Comparison of ENCODE assay signal across 14 mouse cellular contexts in the genomic region with DNA sequence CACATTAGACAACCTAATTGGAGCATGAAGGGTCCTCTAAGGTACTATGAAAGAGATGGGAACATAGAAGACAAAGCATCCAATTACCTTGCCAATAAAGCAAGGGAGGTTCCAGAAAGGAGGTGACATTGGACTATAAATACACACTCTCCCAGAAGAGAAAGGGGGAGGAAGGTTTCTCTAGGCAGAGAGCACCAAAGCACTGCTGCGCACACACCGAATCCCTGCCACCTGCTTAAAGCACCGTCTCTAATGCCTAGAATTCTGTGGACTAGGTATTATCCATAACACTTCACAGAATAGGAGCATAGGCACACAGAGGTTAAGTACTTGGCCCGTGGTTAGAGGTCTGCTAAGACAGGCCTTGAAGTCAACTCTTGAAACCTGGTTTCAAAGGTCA.
DNase-seq lines count a peak whose midpoint lies in the region; ATAC-seq and TF ChIP-seq lines count a peak whose summit lies in the region.
"Had no signal": no experiment of that assay in that cellular context is flagged by ENCODE, and none has a peak within 500 bp of the region (broad histone marks: within the 10 kb centered on the region; RNA-seq: fewer than 3 reads in every experiment).

No protein-coding gene starts in this region.

- no peak for DNase-seq in forebrain, embryonic 10.5 days (ENCODE audit: extremely low spot score, low spot score)
- DNase-seq in forebrain, postnatal 0 days, result no peak
- DNase-seq in kidney, adult 2 months, result no peak
- DNase-seq in kidney, adult 8-10 months, result no peak
- DNase-seq in MEL (ENCODE audit: low read depth, low spot score), result no peak
- DNase-seq: kidney, postnatal 25 days; lung, adult 2 months; spleen, adult 18-20 months; thymus, adult 18-20 months had no signal

- H3K79me2 ChIP-seq in MEL (ENCODE audit: control insufficient read depth, insufficient read depth, low read length, poor library complexity), result no peaks in the 10 kb centered on the region; the same call in 1 of the 2 replicates

- H3K36me3 ChIP-seq in forebrain, embryonic 10.5 days (replicated peaks), result no peaks in the 10 kb centered on the region
- H3K36me3 ChIP-seq in forebrain, postnatal 0 days (ENCODE audit: insufficient read depth), result no peaks in the 10 kb centered on the region
- no peaks in the 10 kb centered on the region for H3K36me3 ChIP-seq in kidney, adult 2 months (ENCODE audit: control insufficient read depth, insufficient read depth, low read length)
- peaks cover 0 to 34% of the 10 kb centered on the region in 2 experiments; a peak in 2 of 4 replicates for H3K36me3 ChIP-seq in MEL (ENCODE audit: control insufficient read depth in 1 of 2, insufficient read depth in 2 of 2, low read length in 2 of 2)
- no peaks in the 10 kb centered on the region for H3K36me3 ChIP-seq in intestine, postnatal 0 days (ENCODE audit: control insufficient read depth, insufficient read depth)
- H3K36me3 ChIP-seq in hindbrain, embryonic 13.5 days, result no peaks in the 10 kb centered on the region
- H3K36me3 ChIP-seq: midbrain, embryonic 12.5 days; neural tube, embryonic 12.5 days had no signal

- H3K4me1 ChIP-seq in forebrain, embryonic 10.5 days, result peaks cover 26% of the 10 kb centered on the region
- 0 out of 2 replicates have a peak, but pooled peaks cover 3% of the 10 kb centered on the region for H3K4me1 ChIP-seq in forebrain, postnatal 0 days (ENCODE audit: insufficient read depth)
- H3K4me1 ChIP-seq in kidney, adult 2 months (ENCODE audit: control insufficient read depth, insufficient read depth, low read length), result peaks cover 15% of the 10 kb centered on the region; the same call in 1 of the 2 replicates
- peaks cover 36 to 45% of the 10 kb centered on the region in 2 experiments for H3K4me1 ChIP-seq in MEL (ENCODE audit: control insufficient read depth in 1 of 2, insufficient read depth in 2 of 2, low read length in 2 of 2)
- H3K4me1 ChIP-seq in intestine, postnatal 0 days (replicated peaks; ENCODE audit: control insufficient read depth, insufficient read depth, low read length), result peaks cover 24% of the 10 kb centered on the region
- peaks cover 10% of the 10 kb centered on the region; the same call in 1 of the 2 replicates for H3K4me1 ChIP-seq in hindbrain, embryonic 13.5 days (replicated peaks)
- H3K4me1 ChIP-seq: neural tube, embryonic 12.5 days had no signal

- WGBS in forebrain, embryonic 10.5 days, result 93% methylated on average over 4 of the region's 4 CpGs
- 85% methylated on average over 4 of the region's 4 CpGs for WGBS in forebrain, postnatal 0 days
- WGBS in kidney, adult 2 months, result 62% methylated on average over 4 of the region's 4 CpGs
- 60% methylated on average over 4 of the region's 4 CpGs for WGBS in intestine, postnatal 0 days
- 94% methylated on average over 4 of the region's 4 CpGs for WGBS in hindbrain, embryonic 13.5 days

- H3K9me3 ChIP-seq in forebrain, embryonic 10.5 days, result no peaks in the 10 kb centered on the region
- no peaks in the 10 kb centered on the region for H3K9me3 ChIP-seq in forebrain, postnatal 0 days (ENCODE audit: low read length)
- H3K9me3 ChIP-seq in MEL (replicated peaks; ENCODE audit: insufficient read depth, low read length), result no peaks in the 10 kb centered on the region
- no peaks in the 10 kb centered on the region for H3K9me3 ChIP-seq in intestine, postnatal 0 days (ENCODE audit: control insufficient read depth)
- no peaks in the 10 kb centered on the region for H3K9me3 ChIP-seq in hindbrain, embryonic 13.5 days
- H3K9me3 ChIP-seq: midbrain, embryonic 12.5 days; neural tube, embryonic 12.5 days had no signal

- H3K4me2 ChIP-seq in forebrain, postnatal 0 days (ENCODE audit: low read depth), result no peak overlapping the region
- no peak overlapping the region for H3K4me2 ChIP-seq in intestine, postnatal 0 days (replicated peaks; ENCODE audit: low read depth)
- H3K4me2 ChIP-seq in hindbrain, embryonic 13.5 days, result no peak overlapping the region
- H3K4me2 ChIP-seq: midbrain, embryonic 12.5 days; neural tube, embryonic 12.5 days had no signal

- no peak for TF ChIP-seq CTCF in forebrain, postnatal 0 days (IDR thresholded peaks at IDR 0.05; ENCODE audit: low read depth)
- no peak for TF ChIP-seq CTCF in kidney, adult 2 months (conservative IDR thresholded peaks at IDR 0.05; ENCODE audit: insufficient read depth, insufficient read length, low read depth, low read length)
- no peak for TF ChIP-seq CTCF in MEL (IDR thresholded peaks at IDR 0.05 in 2 of 3, conservative IDR thresholded peaks at IDR 0.05 in 1 of 3; ENCODE audit: control insufficient read depth in 1 of 3, insufficient read depth in 1 of 3, low read depth in 2 of 3, low read length in 3 of 3, poor library complexity in 1 of 3, severe bottlenecking in 1 of 3)
- no peak for TF ChIP-seq CTCF in intestine, postnatal 0 days (IDR thresholded peaks at IDR 0.05; ENCODE audit: low read depth)

- TF ChIP-seq EP300 in MEL (IDR thresholded peaks at IDR 0.05; ENCODE audit: low read depth in 1 of 2, low read length in 2 of 2), result no peak

- TF ChIP-seq RAD21 in MEL (IDR thresholded peaks at IDR 0.05; ENCODE audit: low read depth, low read length), result no peak

- no peaks in the 10 kb centered on the region; the same call in 1 of the 2 replicates for H3K27me3 ChIP-seq in forebrain, embryonic 10.5 days (ENCODE audit: poor library complexity, severe bottlenecking)
- no peaks in the 10 kb centered on the region for H3K27me3 ChIP-seq in forebrain, postnatal 0 days (ENCODE audit: insufficient read depth, low read length)
- no peaks in the 10 kb centered on the region for H3K27me3 ChIP-seq in kidney, adult 2 months (replicated peaks; ENCODE audit: control insufficient read depth, insufficient read depth, low read length)
- H3K27me3 ChIP-seq in MEL (ENCODE audit: control insufficient read depth in 1 of 2, insufficient read depth in 2 of 2, low read length in 2 of 2), result no peaks in the 10 kb centered on the region
- H3K27me3 ChIP-seq in intestine, postnatal 0 days (replicated peaks; ENCODE audit: control insufficient read depth, insufficient read depth, low read length), result no peaks in the 10 kb centered on the region
- 0 out of 2 replicates have a peak, but pooled peaks cover 5% of the 10 kb centered on the region for H3K27me3 ChIP-seq in hindbrain, embryonic 13.5 days
- H3K27me3 ChIP-seq: neural tube, embryonic 12.5 days had no signal

- H3K4me3 ChIP-seq in forebrain, embryonic 10.5 days, result no peak overlapping the region
- no peak overlapping the region for H3K4me3 ChIP-seq in forebrain, postnatal 0 days (ENCODE audit: low read depth, low read length)
- H3K4me3 ChIP-seq in kidney, adult 2 months (ENCODE audit: insufficient read depth, low read depth, low read length), result no peak overlapping the region
- H3K4me3 ChIP-seq in MEL (ENCODE audit: control insufficient read depth in 1 of 2, insufficient read depth in 1 of 2, low read depth in 2 of 2, low read length in 2 of 2), result no peak overlapping the region; a peak in 1 of 4 replicates
- H3K4me3 ChIP-seq in intestine, postnatal 0 days (ENCODE audit: low read depth, low read length), result no peak overlapping the region
- no peak overlapping the region for H3K4me3 ChIP-seq in hindbrain, embryonic 13.5 days
- H3K4me3 ChIP-seq: midbrain, embryonic 12.5 days; neural tube, embryonic 12.5 days had no signal

- no peak for TF ChIP-seq POLR2A in kidney, adult 2 months (IDR thresholded peaks at IDR 0.05; ENCODE audit: low read depth, low read length)
- TF ChIP-seq POLR2A in MEL (IDR thresholded peaks at IDR 0.05; ENCODE audit: control insufficient read depth in 1 of 2, insufficient read depth in 1 of 2, low read depth in 1 of 2, low read length in 2 of 2, poor library complexity in 1 of 2), result no peak

- no peak overlapping the region for H3K9ac ChIP-seq in forebrain, postnatal 0 days
- H3K9ac ChIP-seq in MEL (ENCODE audit: control insufficient read depth, low read depth, low read length, poor library complexity, severe bottlenecking), result no peak overlapping the region
- no peak overlapping the region for H3K9ac ChIP-seq in intestine, postnatal 0 days (ENCODE audit: low read depth, low read length)
- H3K9ac ChIP-seq in hindbrain, embryonic 13.5 days, result no peak overlapping the region
- H3K9ac ChIP-seq: midbrain, embryonic 12.5 days; neural tube, embryonic 12.5 days had no signal

- ATAC-seq in forebrain, postnatal 0 days, result no peak
- no peak for ATAC-seq in intestine, postnatal 0 days
- no peak for ATAC-seq in hindbrain, embryonic 13.5 days (ENCODE audit: low FRiP score)
- ATAC-seq in monocyte, adult 5-6 weeks (replicated peaks; ENCODE audit: insufficient number of reproducible peaks, low FRiP score, low TSS enrichment, poor library complexity, severe bottlenecking), result no peak

- 0 out of 2 replicates have a peak overlapping the region, but pooled peaks have one; percentile 25 for H3K27ac ChIP-seq in forebrain, embryonic 10.5 days
- no peak overlapping the region for H3K27ac ChIP-seq in forebrain, postnatal 0 days (ENCODE audit: low read depth, low read length)
- H3K27ac ChIP-seq in kidney, adult 2 months (ENCODE audit: insufficient read depth, low read depth, low read length), result peak overlapping the region; percentile 5; the same call in 1 of the 2 replicates
- peak overlapping the region; percentile 18; the same call in 1 of the 2 replicates for H3K27ac ChIP-seq in MEL (ENCODE audit: control insufficient read depth, low read depth, low read length)
- peak overlapping the region; percentile 95 for H3K27ac ChIP-seq in intestine, postnatal 0 days (ENCODE audit: low read depth, low read length)
- H3K27ac ChIP-seq in hindbrain, embryonic 13.5 days, result no peak overlapping the region
- H3K27ac ChIP-seq: midbrain, embryonic 12.5 days; neural tube, embryonic 12.5 days had no signal

TF ChIP-seq in MEL, 35 proteins besides CTCF, POLR2A, EP300 and RAD21:
- TF ChIP-seq GATA1 (IDR thresholded peaks at IDR 0.05; ENCODE audit: low read depth, low read length) (no peak), ZNF384 (IDR thresholded peaks at IDR 0.05; ENCODE audit: low read depth, low read length) (no peak), MAFK (IDR thresholded peaks at IDR 0.05; ENCODE audit: borderline replicate concordance, low read depth, low read length) (no peak)

Comparison
In these comparisons a context has a peak if more than half of its experiments do, and no peak if none do; other contexts are left out.
1. H3K27ac ChIP-seq: peak in forebrain, embryonic 10.5 days (single experiment), kidney, adult 2 months (single experiment), MEL (single experiment) and intestine, postnatal 0 days (single experiment); none in forebrain, postnatal 0 days (single experiment) and hindbrain, embryonic 13.5 days (single experiment).